Mouse (Mus musculus) right cerebral cortex, adult 18-20 months (tissue): ENCODE measurements around the gene Kirrel3.

ENCODE experiments used
- DNase-seq: peaks from one replicate; pipeline ENCODE4 v3.0.0; 2022; ENCODE audit warnings: mixed read lengths

The Kirrel3 gene

DNA sequence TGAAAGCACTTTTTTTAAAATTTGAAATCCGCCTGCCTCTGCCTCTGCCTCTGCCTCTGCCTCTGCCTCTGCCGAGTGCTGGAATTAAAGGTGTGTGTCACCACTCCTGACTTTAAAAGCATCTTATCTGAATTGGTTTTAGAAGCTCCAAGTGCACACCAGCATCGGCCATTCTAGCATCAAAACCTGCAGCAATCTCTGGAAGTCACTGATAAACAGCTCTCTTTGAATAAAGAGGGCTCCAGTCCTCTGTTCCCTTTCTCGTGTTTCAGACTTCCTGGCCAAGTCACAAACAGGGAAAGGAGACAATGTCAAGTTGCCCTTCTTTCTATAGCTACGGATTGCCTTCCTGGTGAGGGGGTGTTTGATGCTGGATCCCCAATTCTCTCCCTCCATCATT, 554.2 kb downstream of the Kirrel3 start:
- no peak for DNase-seq

DNA sequence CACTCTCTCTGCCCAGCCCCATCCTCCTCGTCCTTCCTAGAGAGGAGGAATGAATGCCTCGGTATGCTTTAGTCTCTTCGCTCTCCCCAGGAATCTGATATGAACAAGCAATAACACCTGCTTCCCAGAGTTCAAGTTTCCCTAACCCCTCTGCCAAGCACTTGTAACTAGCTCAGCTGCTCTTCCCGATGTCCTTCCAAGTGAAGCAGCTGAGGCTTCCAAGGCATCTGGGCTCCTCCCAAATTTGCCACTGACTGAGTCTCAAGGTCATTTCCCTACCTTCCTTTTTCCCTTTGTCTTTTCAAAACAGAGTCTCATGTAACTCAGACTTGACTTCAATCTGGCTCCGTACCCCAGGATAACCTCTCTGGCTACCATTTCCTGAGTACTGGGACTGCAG, 555.8 kb downstream of the Kirrel3 start:
- DNase-seq: no peak

DNA sequence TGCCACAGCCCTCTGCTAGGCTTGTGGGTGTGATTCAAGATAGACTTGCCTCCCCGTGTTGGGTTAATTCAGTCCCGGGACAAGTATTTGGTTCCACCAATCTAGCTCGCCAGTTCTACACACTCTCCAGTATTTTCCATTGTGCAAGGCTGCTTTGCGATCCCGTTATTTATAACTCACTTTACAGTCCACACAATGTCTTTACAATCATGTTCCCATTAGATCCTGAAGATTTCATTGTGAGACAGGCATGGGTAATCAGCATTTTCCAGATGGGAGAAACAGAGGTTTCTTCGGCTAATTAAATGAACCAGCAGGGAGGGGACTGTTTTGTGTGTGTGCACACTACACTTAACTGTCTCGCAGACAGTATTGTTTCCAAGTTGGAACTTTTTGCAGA, 557.9 kb downstream of the Kirrel3 start:
- DNase-seq: no peak

DNA sequence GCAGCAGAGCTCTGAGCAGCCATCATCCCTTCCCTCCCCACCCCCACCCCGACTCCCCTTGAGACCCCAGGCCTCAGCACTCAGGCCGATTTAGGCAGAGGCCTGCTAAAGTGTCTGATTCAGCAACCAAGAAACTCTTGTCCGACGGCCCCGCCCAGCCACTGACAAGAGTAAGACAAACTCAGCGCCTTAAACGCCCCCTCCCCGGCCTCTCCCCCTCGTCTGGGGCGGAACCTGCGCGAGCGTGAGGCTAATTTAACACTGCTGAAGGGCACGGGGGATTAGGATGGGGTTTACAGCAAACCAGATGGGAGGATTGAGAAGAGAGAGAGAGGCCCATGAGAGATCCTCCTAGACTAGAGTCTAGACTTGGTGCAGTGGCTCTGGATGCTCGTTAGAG, 558.8 kb downstream of the Kirrel3 start:
- DNase-seq: no peak

DNA sequence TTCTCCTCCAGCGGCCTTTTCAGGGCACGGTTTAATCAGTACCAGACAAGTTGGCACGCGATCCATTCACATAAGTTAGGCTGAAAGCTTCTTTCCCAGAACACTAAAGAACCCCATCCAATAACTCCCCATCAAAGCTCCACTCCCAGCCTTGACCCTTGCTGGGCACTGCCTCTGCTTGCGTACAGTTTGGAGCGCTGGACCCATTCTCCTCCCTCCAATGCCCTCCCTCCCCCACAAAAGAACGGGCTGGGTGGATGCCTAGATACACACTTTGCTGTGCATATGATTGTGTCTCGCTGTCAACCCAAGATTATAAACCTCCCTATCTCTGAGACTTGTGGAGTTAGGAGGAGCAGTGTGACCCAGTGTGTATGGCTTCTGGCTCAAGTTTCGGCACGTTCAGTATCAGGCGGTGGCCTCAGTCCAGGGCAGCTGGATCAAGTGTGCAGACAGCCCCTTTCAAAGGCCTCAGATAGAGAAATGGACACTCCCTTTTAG, 559.4 kb downstream of the Kirrel3 start:
- DNase-seq: no peak

DNA sequence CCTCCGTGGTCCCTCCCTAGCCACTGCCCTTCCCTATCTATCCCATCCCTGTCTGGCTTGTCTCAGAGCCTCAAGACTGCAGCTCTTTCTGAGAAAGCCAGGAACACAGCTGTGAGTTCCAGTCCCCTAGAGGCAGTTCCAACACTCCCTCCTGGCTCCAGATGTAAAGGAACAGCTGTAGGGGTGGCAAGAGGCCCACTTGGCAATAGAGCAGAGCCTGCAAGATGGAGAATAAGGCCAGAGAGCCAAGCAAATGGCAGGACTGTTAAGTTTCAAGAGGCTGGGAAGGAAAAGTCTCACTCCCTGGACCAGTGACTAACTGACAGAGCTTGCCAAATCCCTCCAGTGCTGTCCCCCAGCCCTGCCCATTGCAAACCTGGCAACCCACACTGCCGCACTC, 560.1 kb downstream of the Kirrel3 start:
- no peak for DNase-seq

DNA sequence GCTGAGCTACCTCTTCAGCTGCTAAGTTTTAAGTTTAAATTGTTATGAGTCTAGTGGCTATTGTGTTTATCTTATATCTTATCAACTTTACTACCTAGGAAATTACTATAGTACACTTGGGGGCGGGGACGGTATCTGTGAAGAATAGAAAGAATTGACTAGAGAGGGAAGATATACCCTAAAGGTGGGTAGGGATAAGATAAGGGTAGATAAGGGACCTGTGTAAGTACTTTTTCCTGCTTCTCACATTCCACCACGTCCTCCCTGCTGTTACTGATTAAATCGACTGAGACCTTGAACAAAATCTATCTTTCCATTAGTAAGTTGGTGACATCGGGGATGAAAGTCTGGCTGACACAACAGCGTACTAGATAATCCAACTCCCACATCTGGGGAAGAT, 562.8 kb downstream of the Kirrel3 start:
- no peak for DNase-seq

DNA sequence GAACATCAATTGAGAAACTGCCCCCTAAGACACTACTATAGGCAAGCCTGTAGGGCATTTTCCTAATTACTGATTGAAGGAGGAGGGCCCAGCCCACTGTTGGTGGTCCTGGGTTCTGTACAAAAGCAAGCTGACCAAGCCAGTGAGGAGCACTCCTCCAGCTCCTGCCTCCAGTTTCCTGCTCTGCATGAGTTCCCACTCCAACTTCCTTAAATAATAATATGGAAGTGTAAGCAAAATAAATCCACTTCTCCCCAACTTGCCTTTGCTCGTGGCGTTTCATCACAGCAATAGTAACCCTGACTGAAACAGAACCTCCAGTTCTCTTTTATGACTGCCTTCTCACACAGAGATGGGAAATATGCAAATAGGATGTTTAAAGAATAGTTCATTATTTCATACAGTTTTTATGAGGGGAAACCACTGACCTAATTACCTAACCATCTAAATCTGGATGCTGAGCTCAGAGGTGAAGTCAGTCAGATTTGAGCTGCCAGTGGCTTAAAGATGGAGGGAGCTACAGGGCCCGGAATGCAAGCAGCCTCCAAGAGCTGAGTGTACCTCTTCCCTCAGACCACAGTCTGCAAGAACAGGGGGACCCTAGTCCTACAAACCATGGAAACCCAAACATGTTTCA, 564.3 kb downstream of the Kirrel3 start:
- DNase-seq: peak; percentile 0

DNA sequence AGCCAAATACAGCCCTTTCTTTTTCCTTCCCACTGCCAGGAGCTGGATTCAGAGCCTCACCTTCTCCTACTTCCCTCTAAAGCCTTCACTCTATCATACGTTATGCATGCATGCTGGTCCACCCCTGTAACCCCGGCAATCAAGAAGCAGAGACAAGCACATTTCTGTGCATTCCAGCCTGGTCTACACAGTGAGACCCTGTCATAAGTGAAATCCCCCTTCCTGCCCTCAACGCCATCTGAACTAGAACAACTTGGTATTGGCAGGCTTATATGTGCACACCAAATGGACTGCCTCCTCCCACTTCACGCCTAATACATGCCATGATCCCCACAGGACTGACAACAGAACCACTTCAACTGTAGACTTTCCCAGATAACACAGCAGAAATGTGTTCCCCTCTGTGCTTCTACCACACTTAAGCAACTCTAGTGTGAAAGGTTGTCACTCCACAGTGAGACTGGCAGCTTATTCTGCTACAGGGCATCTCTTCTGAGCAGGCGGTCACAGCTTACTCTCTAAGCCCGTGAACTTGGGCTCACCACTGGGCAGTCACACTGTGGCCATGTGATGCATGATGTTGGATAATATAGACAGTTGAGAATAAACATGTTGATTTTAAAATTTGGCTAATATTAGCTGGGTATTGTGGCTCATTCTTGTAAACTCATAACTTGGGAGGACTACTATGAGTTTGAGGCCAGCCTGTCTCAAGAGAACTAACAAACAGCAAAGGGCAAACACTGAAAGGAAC, 565.2 kb downstream of the Kirrel3 start:
- peak; percentile 0 for DNase-seq

DNA sequence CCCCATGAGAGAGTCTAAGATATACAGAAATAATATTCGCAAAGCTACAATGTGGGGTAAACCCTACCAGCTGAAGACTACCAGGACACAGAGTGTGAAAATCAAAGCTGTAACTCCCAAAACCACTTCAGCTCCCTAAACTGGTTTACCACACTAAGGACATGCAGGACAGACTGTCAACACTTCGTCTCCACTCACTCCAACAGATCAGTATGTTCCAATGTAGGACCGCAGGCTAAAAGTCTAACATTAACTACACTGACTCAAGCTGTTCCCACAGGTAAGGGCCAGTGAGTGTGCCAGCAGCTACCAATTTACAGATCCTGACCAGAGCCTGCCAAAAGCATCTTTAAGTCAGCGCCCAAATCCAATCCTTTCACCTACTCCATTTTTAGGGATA, 566.0 kb downstream of the Kirrel3 start:
- DNase-seq: no peak

DNA sequence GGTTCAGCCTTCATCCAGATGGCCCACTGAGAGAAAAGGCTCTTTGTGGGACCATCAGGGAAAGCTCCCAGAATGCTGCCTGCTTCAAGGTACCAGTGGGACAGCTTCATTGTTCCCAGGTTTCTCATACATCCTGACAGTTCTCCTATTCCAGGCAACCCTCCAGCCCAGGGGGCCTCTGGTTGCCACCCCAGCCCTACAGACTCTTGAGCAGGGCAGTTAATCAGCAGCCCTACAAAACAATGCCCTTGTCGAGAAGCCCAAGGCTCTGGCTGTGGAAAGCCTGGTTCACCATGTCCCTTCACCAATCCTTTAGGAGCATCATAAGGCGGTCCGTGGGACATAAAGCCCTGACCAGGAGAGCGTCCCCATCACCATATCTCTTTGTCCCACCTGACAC, 567.0 kb downstream of the Kirrel3 start:
- no peak for DNase-seq

DNA sequence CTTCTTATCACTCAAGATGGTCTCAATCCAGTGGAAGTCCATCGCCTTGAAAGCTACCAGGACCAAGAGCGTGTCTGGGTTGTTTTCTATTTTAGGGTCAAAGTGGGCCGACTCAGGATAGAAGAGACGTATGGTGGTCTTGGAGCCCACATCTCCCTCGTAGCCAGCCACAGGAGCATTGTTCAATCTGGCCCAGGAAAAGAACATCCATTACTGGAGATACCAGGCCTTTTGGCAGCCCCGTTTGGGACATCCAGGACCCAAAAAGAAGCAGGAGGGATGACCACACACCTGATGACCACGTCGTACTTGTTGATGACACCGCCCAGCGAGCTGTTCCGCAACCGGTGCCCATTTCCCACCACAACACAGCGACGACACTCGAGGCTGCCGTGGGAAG, 567.4 kb downstream of the Kirrel3 start:
- DNase-seq: no peak

DNA sequence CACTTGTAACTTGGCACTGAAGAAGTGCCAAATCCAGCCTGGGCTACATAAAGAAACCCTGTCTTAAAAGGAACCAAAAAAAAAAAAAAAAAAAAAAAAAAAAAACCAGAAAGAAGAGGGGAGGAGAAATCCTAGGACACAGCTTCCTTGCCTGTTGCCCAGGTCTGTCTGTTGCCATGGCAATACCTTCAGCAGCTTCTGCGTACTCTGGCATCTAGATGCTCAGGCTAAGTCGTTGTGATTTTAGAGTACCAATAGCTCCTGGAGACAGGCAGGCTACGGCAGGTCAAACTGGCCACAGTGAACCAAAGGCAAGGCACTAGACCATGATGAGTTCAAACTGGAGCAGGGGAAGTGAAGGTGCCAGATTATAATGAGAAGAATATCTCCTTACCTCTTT, 568.0 kb downstream of the Kirrel3 start:
- no peak for DNase-seq

DNA sequence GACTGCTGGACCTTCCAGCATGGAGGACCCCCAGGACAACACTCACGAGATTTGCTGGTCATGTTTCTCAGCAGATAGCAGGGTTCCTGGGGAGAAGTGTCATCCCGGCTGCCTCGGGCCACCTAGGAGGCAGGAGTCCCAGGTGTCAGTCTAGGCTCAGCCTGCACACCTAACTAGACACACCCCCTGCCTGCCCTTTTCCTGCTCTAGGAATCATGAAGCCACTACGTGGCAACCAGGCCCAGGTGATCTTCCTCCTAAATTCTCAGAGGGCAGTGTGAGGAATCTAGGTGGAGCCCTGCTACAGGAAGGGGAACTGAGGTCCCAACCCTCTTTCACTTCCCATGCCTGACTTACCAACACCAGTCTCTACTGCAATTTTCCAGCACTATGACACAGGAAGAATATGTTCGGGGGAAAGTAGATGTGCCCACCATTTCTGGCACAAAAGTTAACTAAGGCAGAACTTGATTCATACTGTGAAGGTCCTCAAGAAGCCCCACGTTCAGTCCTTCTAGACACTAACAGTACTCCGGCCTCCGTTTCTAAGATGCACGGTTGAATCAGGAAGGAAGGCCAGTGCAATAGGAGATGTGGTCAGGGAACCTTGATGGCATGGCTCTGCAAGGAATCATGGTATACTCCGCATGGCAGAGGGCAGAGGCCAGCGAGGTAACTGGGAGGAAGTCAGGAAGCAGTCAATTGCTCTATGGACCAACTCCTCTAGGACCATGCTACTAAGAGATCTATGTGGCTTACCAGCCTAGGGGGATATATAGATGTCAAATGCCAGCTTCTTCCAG, 570.0 kb downstream of the Kirrel3 start:
- no peak for DNase-seq

DNA sequence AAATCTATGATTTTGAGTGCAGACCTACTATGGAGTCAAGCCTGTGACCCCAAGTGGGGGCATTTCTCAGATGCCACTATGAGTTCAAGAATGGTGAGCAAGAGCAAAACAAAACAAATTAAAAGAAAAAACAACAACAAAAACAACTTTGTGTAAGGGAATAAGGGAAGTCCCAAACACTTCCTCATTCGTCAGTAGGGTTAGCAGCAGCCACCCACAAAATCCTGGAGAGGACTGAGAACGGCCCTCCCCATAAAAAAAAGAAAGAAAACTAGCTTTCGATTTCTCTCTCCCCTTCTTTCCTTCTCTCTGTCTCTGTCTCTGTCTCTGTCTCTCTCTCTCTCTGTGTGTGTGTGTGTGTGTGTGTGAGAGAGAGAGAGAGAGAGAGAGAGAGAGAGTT, 570.9 kb downstream of the Kirrel3 start:
- no peak for DNase-seq

DNA sequence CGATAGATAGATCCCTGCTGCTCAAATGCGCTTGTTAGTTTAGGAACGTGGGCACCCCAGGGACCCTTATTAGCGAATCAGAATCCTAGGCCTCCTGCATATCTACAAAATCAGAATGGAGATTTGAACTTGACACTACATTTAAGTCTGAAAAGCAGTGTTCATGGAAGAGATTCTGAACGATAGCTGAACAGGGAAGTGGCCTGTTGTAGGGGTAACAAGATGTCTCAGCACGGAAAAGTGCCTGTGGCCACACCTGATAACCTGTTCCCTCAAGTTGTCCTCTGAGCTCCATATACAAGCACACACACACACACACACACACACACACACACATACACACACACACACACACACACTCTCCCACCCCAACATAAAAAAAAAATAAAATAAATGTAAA, 571.9 kb downstream of the Kirrel3 start:
- DNase-seq: no peak

DNA sequence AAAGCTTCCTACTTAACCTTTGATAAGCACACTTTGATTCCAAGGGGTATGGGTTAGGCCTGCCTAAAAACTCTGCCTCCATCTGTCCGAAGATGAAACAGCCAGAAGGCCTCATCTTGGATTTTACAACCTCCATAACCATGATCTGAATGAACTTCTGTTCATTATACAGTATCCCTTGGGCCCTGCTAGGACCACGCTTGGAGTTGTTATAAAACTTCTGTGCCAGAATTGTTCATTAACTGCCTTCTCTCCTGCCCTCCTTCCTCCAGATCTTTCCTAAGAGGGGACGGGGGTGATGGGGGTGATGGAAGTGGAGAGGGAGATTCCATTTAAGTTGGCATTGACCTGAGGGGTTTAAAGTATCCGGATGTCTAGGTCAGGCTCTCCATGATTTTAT, 572.5 kb downstream of the Kirrel3 start:
- no peak for DNase-seq

DNA sequence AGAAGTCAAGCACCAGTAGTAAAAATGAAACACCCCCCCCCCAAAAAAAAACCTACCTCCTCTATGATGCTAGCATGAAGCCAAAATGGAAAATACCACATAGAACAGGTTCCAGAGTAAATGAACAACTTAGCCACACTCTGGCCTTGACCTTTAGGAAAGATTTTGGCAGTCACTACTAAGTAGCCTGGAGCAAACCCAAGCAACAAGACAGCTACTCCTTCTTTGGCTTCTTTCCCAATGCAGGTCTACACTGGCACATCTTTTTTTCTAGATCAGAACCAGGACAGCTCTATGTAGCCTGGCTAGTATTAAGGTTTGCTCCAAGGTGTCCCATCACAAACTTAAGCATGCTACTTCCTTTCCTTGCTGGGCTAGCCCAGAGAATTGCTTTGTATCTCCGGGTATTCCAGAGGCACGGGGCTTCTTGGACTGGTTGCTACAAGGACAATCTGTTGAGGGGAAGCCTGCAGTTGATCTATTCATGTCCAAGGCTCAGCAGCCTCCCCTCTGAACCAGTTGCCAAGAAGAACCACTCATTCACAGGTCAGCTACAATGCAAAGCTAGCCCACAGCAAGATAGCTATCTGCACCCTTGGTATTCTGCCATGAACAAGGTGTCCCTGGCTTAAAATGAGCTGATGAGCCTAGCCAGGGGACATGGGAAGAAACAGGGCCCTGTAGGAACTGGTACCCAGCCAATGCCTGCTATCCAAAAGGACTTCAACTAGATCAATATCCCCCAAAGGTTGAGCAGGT, 573.1 kb downstream of the Kirrel3 start:
- DNase-seq: no peak

DNA sequence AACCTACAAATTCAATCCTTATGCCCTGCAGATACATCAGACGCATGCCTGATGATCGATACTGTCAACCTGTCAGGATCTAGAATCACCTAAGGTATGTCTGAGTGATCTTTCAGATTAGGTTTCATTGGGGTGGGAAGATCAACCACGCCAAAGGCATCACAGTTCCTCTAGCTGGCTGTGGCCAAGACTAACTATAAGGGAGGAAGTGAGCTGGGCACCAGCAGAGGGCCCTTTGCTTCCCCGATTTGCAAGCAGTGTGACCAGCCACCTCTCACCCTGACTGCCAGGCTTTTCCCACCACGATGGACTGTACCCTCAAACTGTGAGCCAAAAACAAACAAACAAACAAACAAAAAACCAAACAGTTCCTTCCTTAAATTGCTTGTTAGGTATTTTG, 574.2 kb downstream of the Kirrel3 start:
- no peak for DNase-seq

DNA sequence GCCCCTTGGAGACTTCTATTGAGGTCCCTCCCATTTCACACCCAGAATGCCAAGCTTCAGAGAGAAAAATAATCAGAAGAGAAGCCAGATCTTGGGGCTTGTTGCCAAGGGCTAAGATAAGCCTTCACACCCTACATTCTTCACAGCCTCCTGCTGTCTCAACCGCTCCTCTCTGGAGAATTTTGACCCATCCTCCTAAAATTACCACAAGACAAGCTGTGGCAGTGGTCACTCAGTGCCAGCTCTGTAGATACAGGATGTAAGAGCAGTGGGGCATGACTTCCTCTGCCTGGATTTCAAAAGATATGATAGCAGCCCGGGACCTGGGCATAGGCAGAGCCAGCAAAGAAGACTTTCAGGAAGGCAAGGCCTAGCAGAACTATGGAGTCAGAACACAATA, 575.8 kb downstream of the Kirrel3 start:
- DNase-seq: no peak
